Mouse (Mus musculus): ENCODE measurements around the gene Iffo2. TPM values are rescaled to one million over a fixed set of nuclear protein-coding genes. Genes with fewer than 3 reads are reported as not detected.

Gene Iffo2
- polyA plus RNA-seq, 1 experiment from 2014 or later, result 4.8 TPM

- H3K4me2 ChIP-seq (ENCODE audit: low read depth, low read length), result no peak overlapping the region
- WGBS, result 46% methylated on average over 4 of the region's 4 CpGs
- H3K36me3 ChIP-seq (ENCODE audit: control insufficient read depth, insufficient read depth, low read length), result no peaks in the 10 kb centered on the region
- H3K9ac ChIP-seq (ENCODE audit: low read depth, low read length), result no peak overlapping the region
- peak; percentile 73; the same call in 1 of the 2 replicates for ATAC-seq (ENCODE audit: low read depth)
- H3K9me3 ChIP-seq (ENCODE audit: control insufficient read depth, low read length), result no peaks in the 10 kb centered on the region
- peak; percentile 70 for DNase-seq (ENCODE audit: low spot score)
- H3K4me3 ChIP-seq (ENCODE audit: low read depth, low read length), result no peak overlapping the region
- no peaks in the 10 kb centered on the region for H3K27me3 ChIP-seq (replicated peaks; ENCODE audit: control insufficient read depth, insufficient read depth, low read length)
- peaks cover 5% of the 10 kb centered on the region for H3K4me1 ChIP-seq (ENCODE audit: control insufficient read depth, insufficient read depth, low read length)
- peak overlapping the region; percentile 3; the same call in 1 of the 2 replicates for H3K27ac ChIP-seq (replicated peaks; ENCODE audit: low read depth, low read length)
Measured at GRCm38 (mm10) chr4:139587773-139588172, 57.4 kb downstream of the Iffo2 start.

- 33% methylated on average over 5 of the region's 5 CpGs for WGBS
Measured at GRCm38 (mm10) chr4:139589351-139590027, 59.1 kb downstream of the Iffo2 start.

GRCm38 (mm10) chr4:139590446-139590845 is 60.1 kb downstream of the Iffo2 start:
- Histone ChIP-seq H3K4me2 (ENCODE audit: low read depth, low read length) (no peak overlapping the region), H3K4me1 (ENCODE audit: control insufficient read depth, insufficient read depth, low read length) (peaks cover 8% of the 10 kb centered on the region), H3K9me3 (ENCODE audit: control insufficient read depth, low read length) (no peaks in the 10 kb centered on the region), H3K36me3 (ENCODE audit: control insufficient read depth, insufficient read depth, low read length) (no peaks in the 10 kb centered on the region), H3K27ac (replicated peaks; ENCODE audit: low read depth, low read length) (no peak overlapping the region), H3K27me3 (replicated peaks; ENCODE audit: control insufficient read depth, insufficient read depth, low read length) (no peaks in the 10 kb centered on the region), H3K9ac (ENCODE audit: low read depth, low read length) (no peak overlapping the region), H3K4me3 (ENCODE audit: low read depth, low read length) (no peak overlapping the region)
- peak; percentile 53 for DNase-seq (ENCODE audit: low spot score)
- peak; percentile 17; the same call in 1 of the 2 replicates for ATAC-seq (ENCODE audit: low read depth)
- 39% methylated on average over 3 of the region's 4 CpGs for WGBS

More at GRCm38 (mm10) chr4:139589351-139590027, 59.1 kb downstream of the Iffo2 start:
- no peaks in the 10 kb centered on the region for H3K27me3 ChIP-seq (replicated peaks; ENCODE audit: control insufficient read depth, insufficient read depth, low read length)
- peak; percentile 29 for DNase-seq (ENCODE audit: low spot score)
- H3K27ac ChIP-seq (replicated peaks; ENCODE audit: low read depth, low read length), result 0 out of 2 replicates have a peak overlapping the region, but pooled peaks have one; percentile 22
- no peaks in the 10 kb centered on the region for H3K9me3 ChIP-seq (ENCODE audit: control insufficient read depth, low read length)
- H3K9ac ChIP-seq (ENCODE audit: low read depth, low read length), result no peak overlapping the region
- no peaks in the 10 kb centered on the region for H3K36me3 ChIP-seq (ENCODE audit: control insufficient read depth, insufficient read depth, low read length)
- no peak overlapping the region for H3K4me3 ChIP-seq (ENCODE audit: low read depth, low read length)
- no peak overlapping the region for H3K4me2 ChIP-seq (ENCODE audit: low read depth, low read length)
- H3K4me1 ChIP-seq (ENCODE audit: control insufficient read depth, insufficient read depth, low read length), result peaks cover 3% of the 10 kb centered on the region
- no peak for ATAC-seq (ENCODE audit: low read depth)

GRCm38 (mm10) chr4:139592895-139593294 is 62.5 kb downstream of the Iffo2 start:
- DNase-seq (ENCODE audit: low spot score), result no peak
- H3K27me3 ChIP-seq (replicated peaks; ENCODE audit: control insufficient read depth, insufficient read depth, low read length), result no peaks in the 10 kb centered on the region
- H3K4me1 ChIP-seq (ENCODE audit: control insufficient read depth, insufficient read depth, low read length), result peaks cover 33% of the 10 kb centered on the region
- 74% methylated on average over 7 of the region's 7 CpGs for WGBS
- H3K4me3 ChIP-seq (ENCODE audit: low read depth, low read length), result no peak overlapping the region
- H3K9ac ChIP-seq (ENCODE audit: low read depth, low read length), result no peak overlapping the region
- no peak overlapping the region for H3K27ac ChIP-seq (replicated peaks; ENCODE audit: low read depth, low read length)
- no peak overlapping the region for H3K4me2 ChIP-seq (ENCODE audit: low read depth, low read length)
- no peak for ATAC-seq (ENCODE audit: low read depth)
- no peaks in the 10 kb centered on the region for H3K36me3 ChIP-seq (ENCODE audit: control insufficient read depth, insufficient read depth, low read length)
- no peaks in the 10 kb centered on the region for H3K9me3 ChIP-seq (ENCODE audit: control insufficient read depth, low read length)

GRCm38 (mm10) chr4:139593383-139593782 is 63.0 kb downstream of the Iffo2 start:
- 61% methylated on average over 6 of the region's 6 CpGs for WGBS

GRCm38 (mm10) chr4:139594062-139594461 is 63.7 kb downstream of the Iffo2 start:
- Histone ChIP-seq H3K9me3 (ENCODE audit: control insufficient read depth, low read length) (no peaks in the 10 kb centered on the region), H3K27me3 (replicated peaks; ENCODE audit: control insufficient read depth, insufficient read depth, low read length) (no peaks in the 10 kb centered on the region), H3K27ac (replicated peaks; ENCODE audit: low read depth, low read length) (no peak overlapping the region), H3K36me3 (ENCODE audit: control insufficient read depth, insufficient read depth, low read length) (no peaks in the 10 kb centered on the region), H3K4me2 (ENCODE audit: low read depth, low read length) (no peak overlapping the region), H3K4me3 (ENCODE audit: low read depth, low read length) (no peak overlapping the region), H3K9ac (ENCODE audit: low read depth, low read length) (no peak overlapping the region), H3K4me1 (ENCODE audit: control insufficient read depth, insufficient read depth, low read length) (peaks cover 44% of the 10 kb centered on the region)
- no peak for ATAC-seq (ENCODE audit: low read depth)
- peak; percentile 16 for DNase-seq (ENCODE audit: low spot score)
- 19% methylated on average over 3 of the region's 3 CpGs for WGBS

More at GRCm38 (mm10) chr4:139593383-139593782, 63.0 kb downstream of the Iffo2 start:
- H3K27ac ChIP-seq (replicated peaks; ENCODE audit: low read depth, low read length), result no peak overlapping the region
- no peak overlapping the region for H3K9ac ChIP-seq (ENCODE audit: low read depth, low read length)
- peaks cover 38% of the 10 kb centered on the region for H3K4me1 ChIP-seq (ENCODE audit: control insufficient read depth, insufficient read depth, low read length)
- ATAC-seq (ENCODE audit: low read depth), result no peak
- H3K4me2 ChIP-seq (ENCODE audit: low read depth, low read length), result no peak overlapping the region
- H3K4me3 ChIP-seq (ENCODE audit: low read depth, low read length), result no peak overlapping the region
- no peaks in the 10 kb centered on the region for H3K27me3 ChIP-seq (replicated peaks; ENCODE audit: control insufficient read depth, insufficient read depth, low read length)
- no peaks in the 10 kb centered on the region for H3K36me3 ChIP-seq (ENCODE audit: control insufficient read depth, insufficient read depth, low read length)
- no peak for DNase-seq (ENCODE audit: low spot score)
- no peaks in the 10 kb centered on the region for H3K9me3 ChIP-seq (ENCODE audit: control insufficient read depth, low read length)

GRCm38 (mm10) chr4:139596715-139597114 is 66.4 kb downstream of the Iffo2 start:
- Histone ChIP-seq H3K27me3 (replicated peaks; ENCODE audit: control insufficient read depth, insufficient read depth, low read length) (no peaks in the 10 kb centered on the region), H3K27ac (replicated peaks; ENCODE audit: low read depth, low read length) (peak overlapping the region; percentile 91), H3K9me3 (ENCODE audit: control insufficient read depth, low read length) (no peaks in the 10 kb centered on the region), H3K4me2 (ENCODE audit: low read depth, low read length) (no peak overlapping the region), H3K4me3 (ENCODE audit: low read depth, low read length) (no peak overlapping the region), H3K36me3 (ENCODE audit: control insufficient read depth, insufficient read depth, low read length) (no peaks in the 10 kb centered on the region), H3K4me1 (ENCODE audit: control insufficient read depth, insufficient read depth, low read length) (peaks cover 56% of the 10 kb centered on the region), H3K9ac (ENCODE audit: low read depth, low read length) (no peak overlapping the region)
- DNase-seq (ENCODE audit: low spot score) (peak; percentile 64), ATAC-seq (ENCODE audit: low read depth) (peak; percentile 10; the same call in 1 of the 2 replicates)
- 22% methylated on average over 9 of the region's 9 CpGs for WGBS

- peak overlapping the region; percentile 46 for H3K4me2 ChIP-seq (ENCODE audit: low read depth, low read length)
- DNase-seq (ENCODE audit: low spot score) (peak; percentile 26), ATAC-seq (ENCODE audit: low read depth) (no peak; the same call in 1 of the 2 replicates)
- no peaks in the 10 kb centered on the region for H3K36me3 ChIP-seq (ENCODE audit: control insufficient read depth, insufficient read depth, low read length)
- WGBS, result 36% methylated on average over 19 of the region's 20 CpGs
- peak overlapping the region; percentile 91 for H3K27ac ChIP-seq (replicated peaks; ENCODE audit: low read depth, low read length)
- no peak overlapping the region for H3K4me3 ChIP-seq (ENCODE audit: low read depth, low read length)
- peak overlapping the region; percentile 15; the same call in 1 of the 2 replicates for H3K9ac ChIP-seq (ENCODE audit: low read depth, low read length)
- H3K4me1 ChIP-seq (ENCODE audit: control insufficient read depth, insufficient read depth, low read length), result peaks cover 61% of the 10 kb centered on the region
- no peaks in the 10 kb centered on the region for H3K27me3 ChIP-seq (replicated peaks; ENCODE audit: control insufficient read depth, insufficient read depth, low read length)
- H3K9me3 ChIP-seq (ENCODE audit: control insufficient read depth, low read length), result no peaks in the 10 kb centered on the region
Measured at GRCm38 (mm10) chr4:139597286-139598284, 67.2 kb downstream of the Iffo2 start.
